Mouse (Mus musculus): ENCODE results near the gene Ano6.
A peak's percentile ranks its signal among the peaks of the same experiment; 100 is the strongest.

DNA sequence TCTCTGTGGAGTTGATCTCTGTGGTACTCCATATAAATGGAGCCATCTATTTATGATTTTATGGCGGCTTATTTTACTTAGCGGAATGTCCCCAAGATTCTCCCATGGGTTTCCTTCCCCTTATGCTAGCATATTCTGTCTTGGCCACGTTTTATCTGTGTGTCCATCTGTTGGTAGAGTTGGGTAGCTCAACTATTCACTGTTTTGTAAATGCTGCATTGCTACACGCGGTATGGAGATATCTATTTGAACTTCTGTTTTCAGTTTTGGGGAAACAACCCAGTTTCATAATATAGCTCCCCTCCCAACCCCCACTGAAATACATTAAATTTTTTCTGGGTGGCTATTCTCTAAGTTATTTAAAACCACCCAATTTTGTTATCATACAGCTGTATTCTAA, 59.9 kb downstream of the Ano6 start:
- TF ChIP-seq CTCF (IDR thresholded peaks at IDR 0.05; ENCODE audit: low read depth): peak; percentile 33; the same call in 1 of the 2 replicates
- peak; percentile 85 for TF ChIP-seq EP300 (IDR thresholded peaks at IDR 0.05; ENCODE audit: low read depth)
